Mouse (Mus musculus) megakaryocyte-erythroid progenitor cell, adult 5-6 weeks (primary cell): Measurements from ENCODE around the gene Hjurp. TPM values are rescaled to one million over a fixed set of nuclear protein-coding genes. Genes with fewer than 3 reads are reported as not detected.

Experiments used
- ATAC-seq: replicated peaks from 2 replicates; pipeline ENCODE4 v1.8.0; 2016; ENCODE audit warnings: mild to moderate bottlenecking, inconsistent platforms; ENCODE audit not compliant: severe bottlenecking, poor library complexity, low FRiP score, low TSS enrichment
- total RNA-seq, 2 experiments: library from RNA; stranded (forward) in 1 of 2; stranded (reverse) in 1 of 2; fragments of 200-1000, 215-1000 nt in 1 of 2; fragments of >200 nt in 1 of 2; fragmentation: Nextera tagmentation in 1 of 2; gene quantifications; 2 replicates each; pipeline ENCODE4 v1.2.3; 2014 to 2017

Hjurp gene
- total RNA-seq, 2 experiments from 2014 or later = 173 to 203 TPM

- no peak for ATAC-seq
Measured at GRCm38 (mm10) chr1:88266123-88266522, 11.3 kb downstream of the Hjurp start.

DNA sequence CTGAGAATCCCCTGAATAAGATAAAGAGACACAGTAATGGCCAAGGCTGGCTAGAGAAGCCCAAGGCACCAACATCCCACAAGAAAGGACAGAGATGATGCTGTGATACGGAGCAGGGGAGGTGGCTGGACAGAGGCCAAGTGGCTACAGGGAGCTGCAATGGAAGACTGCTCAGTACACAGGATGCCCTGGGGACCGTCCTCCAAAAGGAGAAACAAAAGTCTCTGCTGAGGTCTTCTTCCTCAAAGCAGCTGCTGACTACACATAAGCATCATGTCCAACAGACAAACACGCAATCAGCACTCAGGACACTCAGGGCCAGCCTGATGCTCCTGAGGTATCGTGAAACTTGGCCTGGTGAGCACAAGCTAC, 12.6 kb downstream of the Hjurp start:
- ATAC-seq = no peak

- no peak for ATAC-seq
Measured at GRCm38 (mm10) chr1:88264237-88264868, 13.1 kb downstream of the Hjurp start.

GRCm38 (mm10) chr1:88263778-88264177, 13.7 kb downstream of the Hjurp start:
- ATAC-seq = no peak

DNA sequence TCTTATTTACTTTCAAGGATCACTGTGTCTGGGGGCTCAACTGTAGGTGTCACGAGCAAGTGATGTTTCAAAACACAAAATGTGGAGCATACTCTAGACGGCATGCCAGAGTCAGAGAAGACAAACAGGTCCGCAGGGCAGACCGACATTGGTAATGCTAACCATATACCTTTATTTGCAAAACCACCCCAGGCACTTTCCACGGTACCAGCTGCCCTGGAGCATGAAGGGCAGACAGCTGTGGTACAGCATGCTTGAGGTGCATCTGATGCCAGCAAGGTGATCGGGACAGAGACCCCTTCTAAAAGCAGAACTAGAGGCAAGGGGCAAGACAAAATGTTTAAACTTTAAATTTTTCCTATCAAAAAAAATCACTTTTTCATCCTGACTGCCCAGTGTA, 14.5 kb downstream of the Hjurp start:
- ATAC-seq = no peak

DNA sequence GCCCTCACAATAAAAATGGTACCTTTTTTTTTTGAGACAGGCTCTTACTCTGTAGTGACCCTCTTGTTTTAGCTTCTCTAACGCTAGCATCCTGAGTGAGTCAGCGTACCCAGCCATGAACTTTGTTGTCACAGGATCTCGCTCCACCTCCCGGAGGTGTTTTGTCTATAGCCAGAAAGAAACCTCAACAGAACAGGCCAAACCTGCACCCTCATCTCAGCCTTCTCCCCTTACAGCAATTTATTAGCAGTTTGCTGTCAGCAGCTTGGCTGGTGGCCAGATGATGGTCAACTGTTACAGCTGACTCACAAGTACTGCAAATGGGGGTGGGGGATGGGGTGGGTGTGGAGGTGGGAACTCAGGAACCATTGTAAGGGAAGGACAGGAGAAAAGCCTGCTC, 15.2 kb downstream of the Hjurp start:
- no peak for ATAC-seq

DNA sequence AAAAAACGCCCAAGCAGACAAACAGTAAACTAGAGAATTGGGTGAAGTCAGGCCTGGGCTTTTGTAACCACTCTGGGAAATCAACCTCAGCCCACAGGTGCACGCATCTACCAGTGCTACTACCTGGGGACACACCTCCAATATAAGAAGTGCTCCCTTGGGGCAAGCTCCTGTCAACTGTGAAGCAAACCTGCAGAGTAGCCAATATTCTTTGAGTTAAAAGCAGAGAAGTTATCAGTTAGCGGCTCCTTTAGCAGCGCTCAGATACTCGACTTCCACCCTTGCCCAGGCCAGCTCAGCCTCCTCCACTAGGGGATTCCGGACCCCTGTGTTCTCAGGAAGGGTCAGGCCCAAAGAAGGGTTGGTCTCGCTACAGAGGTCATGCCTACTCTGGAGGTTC, 15.7 kb downstream of the Hjurp start:
- ATAC-seq = peak; percentile 3

DNA sequence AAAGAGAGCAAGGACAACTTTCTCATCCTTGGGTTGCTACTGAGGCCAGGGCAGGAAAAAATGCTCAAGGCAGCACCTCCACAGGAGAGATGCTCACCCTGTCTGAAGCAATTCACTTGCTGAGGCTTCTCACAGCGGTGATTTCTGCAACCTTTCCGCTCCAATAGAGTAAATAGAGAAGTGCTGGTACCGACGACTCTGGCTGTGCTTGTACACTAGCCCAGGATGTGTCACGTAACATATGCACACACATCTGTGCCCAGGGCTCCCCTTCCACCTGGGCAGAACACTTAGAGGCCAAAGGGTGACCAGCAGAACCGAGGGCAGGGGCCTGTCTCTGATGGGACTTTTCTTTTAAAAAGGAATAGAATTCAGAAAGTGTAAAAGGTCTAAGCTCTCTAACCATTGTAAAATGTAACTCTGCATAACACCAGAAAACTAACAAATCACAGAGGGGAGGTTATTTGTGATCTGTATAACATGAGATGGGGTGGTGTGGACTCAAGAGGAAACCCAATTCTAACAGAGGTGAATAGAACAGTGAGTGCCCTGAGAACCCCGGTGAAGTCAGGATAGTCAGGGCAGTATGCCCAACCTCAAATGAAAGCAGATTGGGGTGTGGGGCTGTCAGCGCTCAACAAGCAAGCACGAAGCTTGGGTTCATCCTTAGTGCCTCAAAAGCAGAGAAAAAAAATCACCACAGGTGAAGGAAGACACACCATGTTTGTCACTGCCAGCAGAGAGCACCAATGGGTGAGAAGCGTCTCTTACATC, 16.6 kb downstream of the Hjurp start:
- ATAC-seq = peak; percentile 0

DNA sequence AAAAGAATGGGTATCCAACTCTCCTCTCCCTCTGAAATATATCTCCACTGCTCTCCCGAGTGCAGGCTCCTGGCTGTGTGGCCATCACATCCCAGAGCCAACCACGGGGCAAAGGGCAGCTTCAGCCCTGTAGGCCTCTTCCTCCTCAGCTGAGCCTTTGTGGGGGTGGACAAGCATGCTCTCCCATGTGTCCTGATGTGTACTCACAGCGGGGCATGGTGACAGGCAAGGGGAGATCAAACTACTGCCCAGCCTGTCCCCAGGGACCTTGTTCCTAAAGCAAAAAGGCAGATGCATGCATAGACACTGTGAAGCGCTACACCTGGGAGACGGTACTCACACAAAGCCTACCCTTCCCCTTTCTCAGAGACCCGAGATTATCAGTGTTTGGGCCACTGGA, 17.3 kb downstream of the Hjurp start:
- ATAC-seq = 0 out of 2 replicates have a peak, but pooled peaks have one; percentile 0

DNA sequence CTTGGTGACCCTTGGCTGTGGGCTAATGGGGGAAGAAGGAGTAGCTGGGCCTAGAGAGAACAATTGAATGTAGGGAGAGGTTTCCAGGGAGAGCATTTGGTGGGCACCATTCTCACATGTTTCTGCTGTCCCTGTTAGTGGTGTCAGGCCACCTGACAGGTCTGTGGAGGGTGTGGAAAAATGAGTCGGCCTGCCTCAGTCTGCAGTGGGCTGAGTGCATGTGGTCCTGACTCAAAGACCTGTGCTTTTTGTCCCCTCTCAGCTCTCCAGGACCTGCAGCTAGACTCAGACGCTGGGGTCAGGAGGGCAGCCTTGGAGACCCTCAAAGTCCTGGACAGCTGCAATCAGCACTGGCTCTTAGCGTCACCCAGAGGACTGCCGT, 17.8 kb downstream of the Hjurp start:
- ATAC-seq = peak; percentile 1

- ATAC-seq = peak; percentile 19
Measured at GRCm38 (mm10) chr1:88258881-88259642, 18.4 kb downstream of the Hjurp start.

DNA sequence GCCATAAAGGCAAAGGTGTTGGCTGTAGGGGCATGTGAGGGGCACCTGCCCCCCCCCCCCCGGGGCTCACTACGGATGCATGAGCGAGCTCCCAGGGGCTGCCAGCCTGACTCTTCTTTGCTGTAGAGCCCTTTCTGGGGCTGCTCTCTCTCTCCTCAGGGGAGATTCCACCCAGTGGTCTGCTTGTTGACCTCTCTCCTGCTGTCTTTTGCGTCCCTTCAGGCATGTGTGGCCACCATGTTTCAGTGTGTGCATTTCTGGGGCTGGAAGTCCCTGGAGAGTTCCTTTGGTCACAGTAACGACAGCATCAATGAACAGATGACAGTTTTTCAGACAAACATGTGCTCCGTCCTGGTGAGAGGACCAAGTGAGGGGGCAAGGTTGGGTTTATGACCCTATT, 19.1 kb downstream of the Hjurp start:
- no peak for ATAC-seq

- no peak for ATAC-seq
Measured at GRCm38 (mm10) chr1:88257681-88258080, 19.8 kb downstream of the Hjurp start.

- ATAC-seq = no peak
Measured at GRCm38 (mm10) chr1:88256886-88257663, 20.4 kb downstream of the Hjurp start.

GRCm38 (mm10) chr1:88255989-88256754, 21.3 kb downstream of the Hjurp start:
- no peak for ATAC-seq

DNA sequence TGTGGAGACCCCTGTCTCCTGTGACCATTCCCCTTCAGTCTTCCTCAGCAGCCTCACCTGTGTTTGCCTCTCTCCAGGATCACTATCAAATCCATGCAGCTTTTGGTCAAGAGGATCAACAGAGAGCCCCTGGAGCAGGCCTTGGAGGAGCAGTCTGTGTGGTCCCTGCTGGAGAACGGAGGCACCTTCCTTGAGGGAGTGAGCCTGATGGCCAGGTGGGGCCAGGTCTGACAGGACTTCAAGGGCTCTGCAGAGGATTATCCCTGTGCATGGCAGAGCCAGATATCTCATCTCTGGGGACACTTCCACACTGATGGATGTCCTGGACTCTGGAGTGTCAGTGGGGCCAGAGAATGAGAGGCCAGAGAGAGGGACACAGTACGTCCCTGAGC, 22.0 kb downstream of the Hjurp start:
- no peak for ATAC-seq

DNA sequence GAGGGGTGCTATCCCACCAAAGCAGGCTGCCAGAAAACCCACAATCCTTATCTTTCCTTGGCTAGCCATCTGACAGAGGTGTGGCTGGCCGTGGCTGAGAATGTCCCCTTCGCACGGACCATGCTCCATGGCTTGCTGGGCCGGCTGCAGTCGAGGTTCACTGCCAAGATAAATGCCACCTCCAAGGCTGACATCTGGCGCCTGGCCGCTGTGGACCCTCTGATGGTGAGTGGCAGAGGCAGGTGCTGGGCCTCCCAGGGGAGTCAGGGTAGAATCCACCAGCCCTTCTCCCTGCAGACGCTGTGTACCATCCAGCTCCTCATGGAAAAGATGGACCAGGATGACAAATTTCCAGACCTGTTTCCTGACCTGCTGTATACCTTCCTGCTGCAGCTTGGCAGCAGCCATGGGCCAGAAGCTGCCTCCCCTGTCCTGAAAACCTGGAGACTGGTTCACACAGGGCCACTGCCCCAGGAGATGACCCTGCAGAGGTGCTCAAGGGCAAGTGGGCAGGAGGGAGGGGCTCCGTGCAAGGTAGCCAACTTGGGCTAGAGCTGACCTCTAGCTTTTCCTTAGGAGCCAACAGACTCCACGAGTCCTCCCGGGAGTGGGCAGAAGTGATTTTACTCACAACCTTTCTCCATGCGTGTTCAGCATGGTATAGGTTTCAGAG, 22.5 kb downstream of the Hjurp start:
- ATAC-seq = no peak

- peak; percentile 6 for ATAC-seq
Measured at GRCm38 (mm10) chr1:88253540-88253939, 23.9 kb downstream of the Hjurp start.

GRCm38 (mm10) chr1:88253106-88253505, 24.3 kb downstream of the Hjurp start:
- no peak for ATAC-seq
